Comparison of ENCODE assay signal across 35 mouse cellular contexts in genomic region chr10:128620241-128620640, GRCm38 (mm10).
"Had no signal": no experiment of that assay in that cellular context is flagged by ENCODE, and none has a peak within 500 bp of the region (broad histone marks: within the 10 kb centered on the region; RNA-seq: fewer than 3 reads in every experiment).

No protein-coding gene starts in this region.

- H3K9me3 ChIP-seq: heart, embryonic 10.5 days; heart, embryonic 12.5 days; heart, embryonic 13.5 days; heart, embryonic 15.5 days; hindbrain, embryonic 10.5 days; hindbrain, embryonic 12.5 days; hindbrain, embryonic 13.5 days; hindbrain, embryonic 15.5 days; intestine, embryonic 15.5 days; kidney, embryonic 15.5 days had no signal

- DNase-seq: heart, postnatal 10 days; heart, postnatal 14 days; heart, postnatal 36 days; heart, postnatal 4 days; kidney, adult 11 months; kidney, adult 18-20 months; kidney, adult 2 months; kidney, adult 8-10 months; kidney, adult 9 months; kidney, postnatal 10 days; kidney, postnatal 14 days; kidney, postnatal 25 days; kidney, postnatal 36 days; kidney, postnatal 4 days; layer of hippocampus, adult 9-11 months; layer of hippocampus, postnatal 36 days had no signal

- H3K9ac ChIP-seq: heart, embryonic 12.5 days; heart, embryonic 13.5 days; heart, embryonic 15.5 days; hindbrain, embryonic 12.5 days; hindbrain, embryonic 13.5 days; hindbrain, embryonic 14.5 days; hindbrain, embryonic 15.5 days; intestine, embryonic 15.5 days; kidney, embryonic 15.5 days had no signal

- H3K27ac ChIP-seq: heart, embryonic 10.5 days; heart, embryonic 13.5 days; heart, embryonic 15.5 days; hindbrain, embryonic 10.5 days; hindbrain, embryonic 12.5 days; hindbrain, embryonic 13.5 days; hindbrain, embryonic 14.5 days; hindbrain, embryonic 15.5 days; hindbrain, postnatal 0 days; intestine, embryonic 15.5 days; kidney, embryonic 15.5 days; kidney, postnatal 0 days; layer of hippocampus, adult 2 months; left cerebral cortex, adult 2 months had no signal

- H3K4me3 ChIP-seq: heart, embryonic 10.5 days; heart, embryonic 12.5 days; heart, embryonic 13.5 days; heart, embryonic 15.5 days; hindbrain, embryonic 10.5 days; hindbrain, embryonic 12.5 days; hindbrain, embryonic 13.5 days; hindbrain, embryonic 15.5 days; intestine, embryonic 15.5 days; kidney, embryonic 15.5 days; layer of hippocampus, adult 2 months; left cerebral cortex, adult 2 months had no signal

- H3K4me2 ChIP-seq: heart, embryonic 11.5 days; heart, embryonic 12.5 days; heart, embryonic 13.5 days; heart, embryonic 15.5 days; hindbrain, embryonic 12.5 days; hindbrain, embryonic 13.5 days; hindbrain, embryonic 14.5 days; hindbrain, embryonic 15.5 days; intestine, embryonic 15.5 days; kidney, embryonic 15.5 days had no signal

- ATAC-seq: hindbrain, postnatal 0 days; inflammation-experienced regulatory T-cells, adult 6 months; intestine, embryonic 15.5 days; intestine, embryonic 16.5 days; intestine, postnatal 0 days had no signal

- H3K27me3 ChIP-seq: heart, embryonic 12.5 days; heart, embryonic 13.5 days; heart, embryonic 15.5 days; hindbrain, embryonic 12.5 days; hindbrain, embryonic 13.5 days; hindbrain, embryonic 15.5 days; intestine, embryonic 15.5 days; kidney, embryonic 15.5 days had no signal
